1 mouse cellular context compared by ENCODE assay signal in genomic region chr7:100364888-100365287, GRCm38 (mm10).
A peak's percentile ranks its signal among the peaks of the same experiment; 100 is the strongest.
TF ChIP-seq lines count a peak whose summit lies in the region.

No protein-coding gene starts in this region.

TF ChIP-seq in MEL, 35 proteins besides CTCF, POLR2A, EP300 and RAD21 (continued from another document):
- TF ChIP-seq MEF2A (IDR thresholded peaks at IDR 0.05; ENCODE audit: extremely low read depth, insufficient replicate concordance, low read depth, low read length, poor library complexity, severe bottlenecking): no peak
- peak; percentile 65; the same call in 1 of the 2 replicates for TF ChIP-seq SIN3A (IDR thresholded peaks at IDR 0.05; ENCODE audit: low read length)
- TF ChIP-seq CHD1 (IDR thresholded peaks at IDR 0.05; ENCODE audit: low read depth, low read length): no peak
- no peak for TF ChIP-seq GATA1 (IDR thresholded peaks at IDR 0.05; ENCODE audit: low read depth, low read length)
- no peak for TF ChIP-seq TBP (IDR thresholded peaks at IDR 0.05; ENCODE audit: low read depth, low read length)
- no peak for TF ChIP-seq NRF1 (IDR thresholded peaks at IDR 0.05; ENCODE audit: insufficient read depth, low read depth, low read length, poor library complexity, severe bottlenecking)
- TF ChIP-seq E2F4 (IDR thresholded peaks at IDR 0.05; ENCODE audit: borderline replicate concordance, low read depth, low read length): no peak
- TF ChIP-seq ELF1 (IDR thresholded peaks at IDR 0.05; ENCODE audit: low read depth, low read length): no peak
- no peak for TF ChIP-seq MAZ (IDR thresholded peaks at IDR 0.05; ENCODE audit: low read depth, low read length)
- TF ChIP-seq MYB (IDR thresholded peaks at IDR 0.05; ENCODE audit: low read depth, low read length): no peak
